Mouse (Mus musculus): Measurements from ENCODE around the gene Prickle4. TPM values are rescaled to one million over a fixed set of nuclear protein-coding genes. Genes with fewer than 3 reads are reported as not detected.
A peak's percentile ranks its signal among the peaks of the same experiment; 100 is the strongest.

Gene Prickle4
- polyA plus RNA-seq, 1 experiment from 2014 or later, result 0.42 TPM

DNA sequence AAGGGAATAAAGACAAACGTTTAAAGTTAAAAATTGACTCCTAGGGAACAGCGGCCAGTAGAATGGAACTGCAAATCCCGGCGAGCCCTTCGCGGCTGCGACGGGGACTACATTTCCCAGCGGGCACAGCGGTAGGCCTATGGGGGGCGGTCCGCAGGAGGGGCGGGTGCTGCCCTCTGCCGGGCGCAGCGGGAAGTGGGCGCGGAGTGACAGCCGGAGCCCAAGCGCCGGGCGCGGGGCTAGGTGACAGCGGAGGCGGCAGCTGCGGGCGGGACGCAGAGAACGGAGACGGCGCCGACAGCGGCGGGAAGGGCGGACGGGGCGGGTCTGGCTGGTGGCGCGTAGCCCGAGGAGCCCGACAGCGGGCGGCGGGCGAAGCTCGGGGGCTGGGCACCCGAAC is 42.3 kb upstream of the Prickle4 start, which contains the start of gene Tfeb:
TSS of gene Tfeb (plus strand) at position 175 of the 400 bp plus-strand sequence.
- H3K4me1 ChIP-seq (ENCODE audit: control insufficient read depth, insufficient read depth, low read length), result peaks cover 2% of the 10 kb centered on the region
- WGBS, result under 1% methylated on average over 45 of the region's 47 CpGs
- DNase-seq (ENCODE audit: low spot score) (peak; percentile 95), ATAC-seq (peak; percentile 93)
- no peaks in the 10 kb centered on the region for H3K36me3 ChIP-seq (ENCODE audit: control insufficient read depth, insufficient read depth, low read length)
- H3K27me3 ChIP-seq (replicated peaks; ENCODE audit: control insufficient read depth, insufficient read depth, low read length), result peaks cover 28% of the 10 kb centered on the region
- H3K27ac ChIP-seq (ENCODE audit: low read depth, low read length), result no peak within 1 kb of the TSS
- no peaks in the 10 kb centered on the region for H3K9me3 ChIP-seq (replicated peaks; ENCODE audit: control insufficient read depth, low read length)
- peak within 1 kb of the TSS; percentile 58 for H3K9ac ChIP-seq (ENCODE audit: low read length)
- peak within 1 kb of the TSS; percentile 95 for H3K4me2 ChIP-seq (ENCODE audit: low read length)
- peak within 1 kb of the TSS; percentile 53 for H3K4me3 ChIP-seq (ENCODE audit: low read depth, low read length)

DNA sequence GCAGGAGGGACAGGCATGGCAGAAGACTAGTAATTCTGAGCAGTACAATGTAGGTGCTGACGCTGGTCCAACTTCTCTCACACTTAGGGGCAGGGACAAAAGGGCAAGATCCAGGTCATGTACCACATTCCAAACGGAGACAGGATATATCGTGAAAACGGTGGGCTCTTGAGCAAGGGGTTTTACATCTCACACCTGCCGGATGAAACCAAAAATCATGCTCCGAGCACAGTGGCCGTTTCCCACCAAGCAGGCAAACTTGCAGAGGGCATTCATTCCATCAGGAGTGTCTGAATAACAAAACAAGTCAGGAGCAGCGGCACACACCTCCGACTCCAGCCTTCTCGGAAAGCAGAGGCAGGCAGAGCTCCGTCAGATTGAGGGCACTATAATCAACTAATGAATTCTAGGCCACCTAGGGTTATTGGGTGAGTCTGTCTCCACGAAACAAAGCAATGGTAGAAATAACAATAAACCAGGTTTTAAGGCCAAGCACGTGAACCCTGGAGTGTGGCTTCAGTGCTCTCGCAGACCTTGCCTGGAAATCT is 41.1 kb upstream of the Prickle4 start:
- Histone ChIP-seq H3K27ac (ENCODE audit: low read depth, low read length) (no peak overlapping the region), H3K9ac (ENCODE audit: low read length) (no peak overlapping the region), H3K4me2 (ENCODE audit: low read length) (no peak overlapping the region), H3K4me3 (ENCODE audit: low read depth, low read length) (no peak overlapping the region), H3K9me3 (replicated peaks; ENCODE audit: control insufficient read depth, low read length) (no peaks in the 10 kb centered on the region), H3K36me3 (ENCODE audit: control insufficient read depth, insufficient read depth, low read length) (no peaks in the 10 kb centered on the region), H3K4me1 (ENCODE audit: control insufficient read depth, insufficient read depth, low read length) (peaks cover 2% of the 10 kb centered on the region), H3K27me3 (replicated peaks; ENCODE audit: control insufficient read depth, insufficient read depth, low read length) (peaks cover 28% of the 10 kb centered on the region)
- DNase-seq (ENCODE audit: low spot score) (no peak), ATAC-seq (no peak)
- WGBS, result 79% methylated on average over 14 of the region's 14 CpGs

DNA sequence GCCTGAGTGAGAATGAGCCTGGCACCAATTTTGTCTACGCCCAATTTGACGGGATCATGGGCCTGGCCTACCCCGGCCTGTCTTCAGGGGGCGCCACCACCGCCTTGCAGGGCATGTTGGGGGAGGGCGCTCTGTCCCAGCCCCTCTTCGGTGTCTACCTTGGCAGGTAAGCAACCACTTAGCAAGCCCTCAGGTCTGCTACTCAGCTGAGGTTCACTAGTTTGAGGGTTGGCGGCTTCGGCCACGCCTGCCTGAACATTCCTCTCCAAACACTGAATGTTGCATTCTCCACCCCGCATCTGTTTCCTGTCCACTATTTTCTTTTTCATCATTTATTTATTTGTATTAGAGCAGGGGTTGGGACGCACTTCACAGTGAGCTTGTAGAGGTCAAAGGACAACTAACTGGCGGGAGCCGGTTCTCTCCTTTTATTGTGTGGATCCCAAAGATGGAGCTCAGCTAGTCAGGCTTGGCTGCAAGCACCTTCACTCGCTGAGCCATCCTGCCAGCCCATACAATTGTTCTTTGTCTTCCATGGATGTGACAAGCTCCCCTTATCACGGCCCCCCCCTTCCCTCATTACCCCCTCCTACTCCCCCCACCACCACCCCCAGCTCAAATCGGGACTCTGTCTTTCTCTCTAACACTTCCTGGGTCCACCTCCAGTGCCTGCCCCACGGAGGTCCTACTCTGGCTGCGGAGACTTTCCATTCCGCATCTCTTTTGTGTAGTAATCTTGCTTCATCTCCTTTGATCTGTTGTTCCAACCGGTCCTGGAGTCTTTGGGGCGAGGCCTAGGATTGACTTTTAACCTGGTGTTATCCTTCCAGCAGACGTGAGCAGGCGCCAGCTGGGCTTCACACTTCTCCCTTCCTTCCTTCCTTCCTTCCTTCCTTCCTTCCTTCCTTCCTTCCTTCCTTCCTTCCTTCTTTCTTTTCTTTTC is 36.4 kb upstream of the Prickle4 start:
- no peak overlapping the region for H3K9ac ChIP-seq (ENCODE audit: low read length)
- no peaks in the 10 kb centered on the region for H3K27me3 ChIP-seq (replicated peaks; ENCODE audit: control insufficient read depth, insufficient read depth, low read length)
- no peak overlapping the region for H3K4me2 ChIP-seq (ENCODE audit: low read length)
- DNase-seq (ENCODE audit: low spot score), result no peak
- no peak overlapping the region for H3K4me3 ChIP-seq (ENCODE audit: low read depth, low read length)
- WGBS, result 51% methylated on average over 24 of the region's 24 CpGs
- no peaks in the 10 kb centered on the region for H3K9me3 ChIP-seq (replicated peaks; ENCODE audit: control insufficient read depth, low read length)
- H3K4me1 ChIP-seq (ENCODE audit: control insufficient read depth, insufficient read depth, low read length), result no peaks in the 10 kb centered on the region
- ATAC-seq, result no peak
- H3K36me3 ChIP-seq (ENCODE audit: control insufficient read depth, insufficient read depth, low read length), result no peaks in the 10 kb centered on the region
- H3K27ac ChIP-seq (ENCODE audit: low read depth, low read length), result no peak overlapping the region

DNA sequence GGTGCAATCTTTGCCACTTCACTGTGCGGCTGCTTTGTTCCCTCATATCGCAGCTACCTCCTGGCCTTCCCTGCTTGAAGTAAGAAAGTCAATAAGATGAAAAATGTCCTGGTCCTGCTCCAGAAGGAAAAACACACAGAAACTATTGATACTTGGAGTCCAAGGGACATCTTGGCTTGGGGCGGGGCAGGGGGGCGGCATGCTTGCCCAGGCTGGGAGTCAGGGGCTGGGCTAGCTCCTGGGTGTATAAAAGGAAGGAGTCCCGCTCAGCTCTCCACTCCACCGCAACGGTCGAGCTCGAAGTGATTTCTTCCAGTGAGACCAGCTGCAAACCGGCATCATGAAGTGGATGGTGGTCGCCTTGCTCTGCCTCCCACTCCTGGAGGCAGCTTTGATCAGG is 32.0 kb upstream of the Prickle4 start, which contains the start of gene Pgc:
TSS of gene Pgc (plus strand) at position 277 of the 400 bp plus-strand sequence.
- H3K4me1 ChIP-seq (ENCODE audit: control insufficient read depth, insufficient read depth, low read length), result no peaks in the 10 kb centered on the region
- no peaks in the 10 kb centered on the region for H3K9me3 ChIP-seq (replicated peaks; ENCODE audit: control insufficient read depth, low read length)
- H3K4me2 ChIP-seq (ENCODE audit: low read length), result no peak within 1 kb of the TSS
- H3K27ac ChIP-seq (ENCODE audit: low read depth, low read length), result no peak within 1 kb of the TSS
- H3K9ac ChIP-seq (ENCODE audit: low read length), result no peak within 1 kb of the TSS
- H3K4me3 ChIP-seq (ENCODE audit: low read depth, low read length), result no peak within 1 kb of the TSS
- no peaks in the 10 kb centered on the region for H3K36me3 ChIP-seq (ENCODE audit: control insufficient read depth, insufficient read depth, low read length)
- ATAC-seq, result no peak
- DNase-seq (ENCODE audit: low spot score), result no peak
- H3K27me3 ChIP-seq (replicated peaks; ENCODE audit: control insufficient read depth, insufficient read depth, low read length), result no peaks in the 10 kb centered on the region
- WGBS, result 85% methylated on average over 11 of the region's 11 CpGs

DNA sequence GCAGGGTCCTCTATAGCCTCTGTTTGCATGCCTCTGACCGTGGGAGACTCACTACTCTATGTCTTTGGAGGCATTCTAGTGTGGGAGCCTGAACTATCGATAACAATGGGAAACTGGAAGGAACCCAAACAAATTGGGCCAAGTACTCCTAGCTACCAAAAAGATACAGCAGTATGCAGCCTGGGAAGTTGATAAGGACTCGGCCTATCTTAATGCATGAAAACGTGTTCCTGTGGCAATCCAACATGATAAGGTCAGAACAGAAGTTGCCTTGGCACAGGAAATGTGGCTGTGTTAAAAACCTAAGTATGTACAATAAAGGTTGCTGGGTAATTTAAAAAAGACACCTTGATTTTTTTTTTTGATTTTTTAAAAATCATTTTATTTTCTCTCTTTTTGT is 26.6 kb upstream of the Prickle4 start:
- no peaks in the 10 kb centered on the region for H3K4me1 ChIP-seq (ENCODE audit: control insufficient read depth, insufficient read depth, low read length)
- H3K9me3 ChIP-seq (replicated peaks; ENCODE audit: control insufficient read depth, low read length), result no peaks in the 10 kb centered on the region
- H3K27me3 ChIP-seq (replicated peaks; ENCODE audit: control insufficient read depth, insufficient read depth, low read length), result no peaks in the 10 kb centered on the region
- H3K9ac ChIP-seq (ENCODE audit: low read length), result no peak overlapping the region
- ATAC-seq (no peak), DNase-seq (ENCODE audit: low spot score) (no peak)
- no peak overlapping the region for H3K27ac ChIP-seq (ENCODE audit: low read depth, low read length)
- H3K4me3 ChIP-seq (ENCODE audit: low read depth, low read length), result no peak overlapping the region
- no peaks in the 10 kb centered on the region for H3K36me3 ChIP-seq (ENCODE audit: control insufficient read depth, insufficient read depth, low read length)
- H3K4me2 ChIP-seq (ENCODE audit: low read length), result no peak overlapping the region
- 90% methylated on average over 4 of the region's 4 CpGs for WGBS

DNA sequence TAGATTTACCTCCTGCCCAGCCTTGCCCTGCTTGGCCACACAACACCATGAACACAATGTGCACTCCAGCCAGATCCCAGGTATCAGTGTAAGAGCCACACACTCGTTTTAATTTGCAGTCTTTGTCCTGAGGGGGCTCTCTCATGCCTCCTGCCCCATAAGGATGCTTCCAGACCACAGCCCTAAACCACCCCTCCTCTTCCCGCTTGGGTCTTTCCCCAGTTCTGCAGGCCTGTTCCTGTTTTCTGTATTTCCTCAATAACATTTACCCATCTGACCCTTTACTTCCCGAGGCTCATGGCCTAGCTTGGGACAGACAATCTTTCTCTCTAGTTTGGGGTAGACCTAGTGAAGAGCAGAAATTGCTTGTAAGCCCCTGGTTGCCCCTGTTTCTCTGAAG is 20.5 kb upstream of the Prickle4 start:
- DNase-seq (ENCODE audit: low spot score) (no peak), ATAC-seq (no peak)
- no peak overlapping the region for H3K4me2 ChIP-seq (ENCODE audit: low read length)
- no peak overlapping the region for H3K9ac ChIP-seq (ENCODE audit: low read length)
- H3K27ac ChIP-seq (ENCODE audit: low read depth, low read length), result no peak overlapping the region
- no peaks in the 10 kb centered on the region for H3K9me3 ChIP-seq (replicated peaks; ENCODE audit: control insufficient read depth, low read length)
- no peaks in the 10 kb centered on the region for H3K4me1 ChIP-seq (ENCODE audit: control insufficient read depth, insufficient read depth, low read length)
- H3K27me3 ChIP-seq (replicated peaks; ENCODE audit: control insufficient read depth, insufficient read depth, low read length), result no peaks in the 10 kb centered on the region
- H3K4me3 ChIP-seq (ENCODE audit: low read depth, low read length), result no peak overlapping the region
- WGBS, result 67% methylated on average over 3 of the region's 3 CpGs
- H3K36me3 ChIP-seq (ENCODE audit: control insufficient read depth, insufficient read depth, low read length), result no peaks in the 10 kb centered on the region

DNA sequence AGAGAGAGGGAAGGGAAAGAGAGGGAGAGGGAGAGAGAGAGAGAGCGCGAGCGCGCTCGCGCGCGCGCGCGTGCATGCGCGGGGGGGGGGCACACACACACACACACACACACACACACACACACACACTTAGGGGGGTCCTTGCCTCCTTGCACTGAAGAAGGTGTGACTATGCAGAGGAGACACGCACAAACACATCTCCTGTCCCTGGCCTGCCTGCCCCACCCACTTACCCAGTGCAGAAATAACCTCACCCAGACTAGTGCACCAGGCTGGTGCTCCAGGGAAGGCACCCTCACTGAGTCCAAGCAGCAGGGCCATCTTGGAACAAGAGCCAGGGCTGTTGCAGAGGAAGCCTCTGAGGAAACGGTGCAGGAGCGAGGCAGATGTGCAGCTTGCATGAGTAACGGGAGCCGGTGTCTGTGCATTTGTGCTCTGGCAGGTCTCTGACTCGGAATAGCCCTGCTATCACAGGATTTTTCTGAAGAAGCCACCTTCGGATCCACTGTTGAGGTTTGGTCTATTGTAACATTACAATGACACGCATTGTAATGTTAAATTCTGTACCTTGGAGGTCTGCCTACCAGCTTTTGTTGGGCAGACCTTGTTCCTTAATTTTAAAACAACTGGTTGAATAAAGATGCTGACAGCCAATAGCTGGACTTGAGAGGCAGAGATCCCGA is 18.5 kb upstream of the Prickle4 start:
- no peak overlapping the region for H3K27ac ChIP-seq (ENCODE audit: low read depth, low read length)
- H3K27me3 ChIP-seq (replicated peaks; ENCODE audit: control insufficient read depth, insufficient read depth, low read length), result no peaks in the 10 kb centered on the region
- H3K4me3 ChIP-seq (ENCODE audit: low read depth, low read length), result no peak overlapping the region
- WGBS, result 64% methylated on average over 22 of the region's 22 CpGs
- H3K9ac ChIP-seq (ENCODE audit: low read length), result no peak overlapping the region
- no peaks in the 10 kb centered on the region for H3K9me3 ChIP-seq (replicated peaks; ENCODE audit: control insufficient read depth, low read length)
- H3K36me3 ChIP-seq (ENCODE audit: control insufficient read depth, insufficient read depth, low read length), result no peaks in the 10 kb centered on the region
- ATAC-seq (no peak), DNase-seq (ENCODE audit: low spot score) (no peak)
- H3K4me1 ChIP-seq (ENCODE audit: control insufficient read depth, insufficient read depth, low read length), result no peaks in the 10 kb centered on the region
- H3K4me2 ChIP-seq (ENCODE audit: low read length), result no peak overlapping the region

DNA sequence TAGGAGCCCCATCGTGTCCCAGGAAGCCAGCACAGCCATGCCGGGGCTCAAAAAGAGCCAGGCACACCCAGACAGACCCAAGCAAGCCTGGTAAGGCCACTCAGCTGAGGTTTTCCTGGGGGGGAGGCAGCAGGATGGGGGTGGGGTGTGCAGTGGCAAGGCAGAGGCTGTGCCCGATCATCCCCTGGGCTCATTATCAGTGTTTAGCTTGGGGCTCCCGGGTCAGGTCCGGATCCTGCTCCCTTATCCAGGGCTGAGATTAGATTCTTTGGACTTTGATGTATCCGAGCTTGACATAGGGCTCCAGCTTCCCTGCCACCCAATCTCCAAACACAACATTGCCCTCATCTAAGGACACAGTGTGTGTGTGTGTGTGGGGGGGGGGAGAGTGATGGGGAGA is 17.3 kb upstream of the Prickle4 start:
- Histone ChIP-seq H3K27ac (ENCODE audit: low read depth, low read length) (no peak overlapping the region), H3K4me3 (ENCODE audit: low read depth, low read length) (no peak overlapping the region), H3K36me3 (ENCODE audit: control insufficient read depth, insufficient read depth, low read length) (no peaks in the 10 kb centered on the region), H3K9me3 (replicated peaks; ENCODE audit: control insufficient read depth, low read length) (no peaks in the 10 kb centered on the region), H3K4me1 (ENCODE audit: control insufficient read depth, insufficient read depth, low read length) (no peaks in the 10 kb centered on the region), H3K9ac (ENCODE audit: low read length) (no peak overlapping the region), H3K27me3 (replicated peaks; ENCODE audit: control insufficient read depth, insufficient read depth, low read length) (no peaks in the 10 kb centered on the region), H3K4me2 (ENCODE audit: low read length) (no peak overlapping the region)
- ATAC-seq, result no peak
- DNase-seq (ENCODE audit: low spot score), result no peak
- 71% methylated on average over 6 of the region's 6 CpGs for WGBS

Measured in forebrain, embryonic 14.5 days (tissue).